Mouse (Mus musculus) thymus, adult 2 months (tissue): ENCODE measurements around the gene Ufc1. TPM values are rescaled to one million over a fixed set of nuclear protein-coding genes. Genes with fewer than 3 reads are reported as not detected.

Source experiments
- DNase-seq: peaks from one replicate; pipeline ENCODE4 v3.0.0; 2021
- H3K27ac ChIP-seq: fragments of 200-500 bp; 2 replicates; pipeline ENCODE4 v1.5.1; 2012; ENCODE audit warnings: low read length, control low read depth; ENCODE audit not compliant: control insufficient read depth, insufficient read depth
- H3K27me3 ChIP-seq: fragments of 200-500 bp; 2 replicates; pipeline ENCODE4 v1.6.1; 2012; ENCODE audit warnings: mild to moderate bottlenecking, low read length, moderate library complexity, mixed read lengths; ENCODE audit not compliant: control insufficient read depth, insufficient read depth
- H3K36me3 ChIP-seq: fragments of 200-500 bp; 2 replicates; pipeline ENCODE4 v1.6.1; 2012; ENCODE audit warnings: mild to moderate bottlenecking, low read length, moderate library complexity; ENCODE audit not compliant: control insufficient read depth, insufficient read depth
- H3K4me1 ChIP-seq: fragments of 200-500 bp; replicated peaks from 2 replicates; pipeline ENCODE4 v1.6.1; 2012; ENCODE audit warnings: low read length; ENCODE audit not compliant: control insufficient read depth, insufficient read depth
- H3K4me3 ChIP-seq: fragments of 200-500 bp; 2 replicates; pipeline ENCODE4 v1.5.1; 2012; ENCODE audit warnings: mild to moderate bottlenecking, low read length, control low read depth, moderate library complexity; ENCODE audit not compliant: control insufficient read depth, insufficient read depth
- CTCF ChIP-seq: fragments of 200-500 bp; IDR thresholded peaks from 2 replicates; pipeline ENCODE4 v1.5.1; 2012; ENCODE audit warnings: mild to moderate bottlenecking, control low read depth, low read length, moderate library complexity, borderline replicate concordance; ENCODE audit not compliant: control insufficient read depth, poor library complexity, insufficient read depth; ENCODE audit errors: extremely low read depth
- POLR2A ChIP-seq: fragments of 200-500 bp; IDR thresholded peaks from 2 replicates; pipeline ENCODE4 v1.6.1; 2012; ENCODE audit warnings: mild to moderate bottlenecking, low read length, control low read depth, moderate library complexity; ENCODE audit not compliant: control insufficient read depth, poor library complexity, insufficient read depth; ENCODE audit errors: extremely low read depth
- WGBS: fragments of 180-500 bp; shearing (Covaris S2); methylation state at CpG from one replicate; pipeline ENCODE4 v1.1.7; 2018; 5-methylcytosine and 5-hydroxymethylcytosine counted together
- polyA plus RNA-seq: library from polyadenylated mRNA; depleted of rRNA; stranded (reverse); fragments of >200 nt; gene quantifications from 2 replicates; pipeline ENCODE4 v1.2.3, GENCODE M21; 2012

Ufc1 gene
- polyA plus RNA-seq, 1 experiment, result 18.5 TPM

DNA sequence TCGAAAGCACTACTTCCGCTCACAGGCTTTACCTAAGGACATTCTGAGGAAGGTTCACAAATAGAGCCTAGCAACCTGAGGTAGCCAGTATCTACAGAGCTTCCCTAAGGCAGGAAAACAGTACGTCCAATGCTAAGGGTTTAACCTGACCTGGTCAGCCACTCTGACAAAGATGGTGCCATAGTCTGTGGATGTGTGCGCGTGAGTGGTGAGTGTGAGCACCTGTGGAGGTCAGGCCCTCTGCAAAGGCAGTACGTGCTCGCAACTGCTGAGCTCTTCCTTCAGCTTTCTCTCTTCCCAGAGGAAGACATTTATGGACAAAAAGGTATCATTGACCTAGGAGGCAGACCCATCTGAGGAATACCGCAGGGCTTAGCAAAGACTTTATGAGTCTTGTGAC is 16.4 kb downstream of the Ufc1 start:
- DNase-seq, result peak; percentile 0
- H3K4me3 ChIP-seq, result no peak overlapping the region
- WGBS, result 98% methylated on average over 8 of the region's 8 CpGs
- H3K36me3 ChIP-seq, result peaks cover 39% of the 10 kb centered on the region
- H3K27ac ChIP-seq, result no peak overlapping the region
- peaks cover 12% of the 10 kb centered on the region for H3K4me1 ChIP-seq
- H3K27me3 ChIP-seq, result no peaks in the 10 kb centered on the region
- TF ChIP-seq POLR2A (no peak), CTCF (no peak)

DNA sequence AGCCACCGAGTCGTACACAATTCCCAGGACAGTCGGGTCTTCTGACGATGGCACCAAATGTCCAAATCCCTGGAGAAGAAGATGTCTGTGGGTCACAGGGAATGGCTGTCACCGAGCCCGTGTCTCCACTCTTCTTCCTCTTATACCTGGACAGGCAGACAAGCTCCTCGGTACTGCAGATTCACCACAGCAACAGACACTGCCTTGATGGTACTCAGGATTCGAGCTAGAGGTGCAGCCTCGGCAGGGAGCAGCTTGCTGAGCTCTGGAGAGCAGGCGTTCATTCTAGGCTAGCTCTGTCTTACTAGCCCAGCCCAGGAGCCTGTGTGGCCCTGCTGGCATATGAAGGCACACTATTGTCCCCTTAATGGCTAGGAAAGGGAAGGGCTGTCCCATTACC is 17.1 kb downstream of the Ufc1 start:
- H3K36me3 ChIP-seq, result peaks cover 39% of the 10 kb centered on the region
- DNase-seq, result no peak
- WGBS, result 94% methylated on average over 10 of the region's 10 CpGs

DNA sequence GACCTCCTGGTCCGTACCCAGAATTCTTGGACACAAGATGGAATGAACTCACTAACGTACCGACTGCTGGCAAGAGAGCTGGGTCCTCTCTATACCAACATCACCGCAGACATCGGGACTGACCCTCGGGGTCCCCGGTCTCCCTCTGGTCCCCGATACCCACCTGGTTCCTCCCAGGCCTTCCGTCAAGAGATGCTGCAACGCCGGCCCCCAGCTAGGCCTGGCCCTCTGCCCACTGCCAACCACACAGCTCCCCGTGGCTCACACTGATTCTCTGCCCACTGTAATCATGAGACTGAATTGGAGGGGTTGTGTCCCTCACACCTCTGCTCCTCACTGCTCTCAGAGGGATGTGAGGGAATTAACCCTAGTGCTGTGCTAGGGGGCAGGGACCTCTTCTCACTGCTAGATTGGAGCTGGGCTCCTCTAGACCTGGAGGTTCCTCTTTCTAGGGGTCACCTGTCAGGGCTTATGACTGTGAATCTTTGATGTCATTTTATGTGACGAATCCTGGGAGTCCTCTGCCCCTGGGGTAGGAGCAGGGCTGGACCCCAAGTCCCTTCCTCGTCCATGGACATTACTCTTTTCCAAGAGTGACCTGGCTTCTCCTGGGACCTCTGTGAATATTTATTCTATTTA is 18.6 kb downstream of the Ufc1 start:
- Histone ChIP-seq H3K27ac (no peak overlapping the region), H3K36me3 (peaks cover 39% of the 10 kb centered on the region), H3K27me3 (no peaks in the 10 kb centered on the region), H3K4me1 (peaks cover 15% of the 10 kb centered on the region), H3K4me3 (no peak overlapping the region)
- TF ChIP-seq CTCF (no peak), POLR2A (no peak)
- DNase-seq, result no peak
- WGBS, result 93% methylated on average over 14 of the region's 14 CpGs

More for the DNA sequence above, 17.1 kb downstream of the Ufc1 start:
- H3K4me3 ChIP-seq, result no peak overlapping the region
- no peak overlapping the region for H3K27ac ChIP-seq
- TF ChIP-seq CTCF (no peak), POLR2A (no peak)
- H3K4me1 ChIP-seq, result peaks cover 12% of the 10 kb centered on the region
- H3K27me3 ChIP-seq, result no peaks in the 10 kb centered on the region

DNA sequence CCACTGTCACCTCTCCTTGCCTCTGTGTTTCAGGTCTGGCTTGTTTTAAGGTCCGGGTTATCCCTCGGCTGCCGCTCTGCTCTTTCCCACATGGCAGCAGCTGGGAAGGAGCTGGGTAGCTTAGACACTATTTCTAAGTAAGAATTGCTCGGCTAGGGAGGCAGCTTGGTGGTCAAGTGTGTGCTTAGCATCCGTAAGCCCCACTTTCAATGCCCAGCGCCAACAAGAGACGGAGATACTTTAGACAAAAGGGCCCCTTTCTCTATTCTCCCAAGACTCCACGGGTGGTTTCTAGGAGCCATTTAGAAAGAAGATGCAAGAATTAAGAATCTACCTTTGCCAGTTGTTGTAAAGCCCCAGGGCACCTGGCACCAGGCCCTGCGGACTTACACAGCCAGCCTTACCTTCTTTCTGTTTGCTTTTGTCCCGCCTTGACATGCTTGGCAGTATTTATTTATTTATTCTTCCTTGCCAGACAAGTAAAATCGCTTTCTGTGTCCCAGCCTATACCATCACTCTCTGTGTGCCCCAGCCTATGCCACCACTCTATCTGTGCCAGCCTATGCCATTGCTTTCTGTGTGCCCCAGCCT is 19.6 kb downstream of the Ufc1 start:
- TF ChIP-seq POLR2A, result no peak
- Histone ChIP-seq H3K36me3 (peaks cover 39% of the 10 kb centered on the region), H3K27ac (no peak overlapping the region), H3K4me3 (no peak overlapping the region), H3K4me1 (peaks cover 19% of the 10 kb centered on the region), H3K27me3 (no peaks in the 10 kb centered on the region)
- WGBS, result 92% methylated on average over 11 of the region's 11 CpGs
- DNase-seq, result no peak

DNA sequence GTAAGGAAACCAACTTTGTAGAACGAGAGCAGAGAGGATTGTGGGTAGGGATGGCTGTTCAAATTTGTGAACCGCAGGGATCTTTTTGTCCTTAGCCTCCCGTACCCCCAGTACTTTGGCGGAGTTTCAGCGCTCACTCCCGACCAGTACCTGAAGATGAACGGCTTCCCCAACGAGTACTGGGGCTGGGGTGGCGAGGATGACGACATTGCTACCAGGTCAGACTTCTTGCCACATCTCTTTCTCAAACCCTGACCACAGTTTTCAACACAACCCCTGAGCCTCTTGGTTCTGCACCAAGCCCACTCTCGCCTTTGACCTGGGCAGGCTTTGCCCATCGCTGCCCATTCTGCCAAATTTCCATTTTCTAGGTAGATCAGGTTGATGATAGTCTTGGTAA is 20.7 kb downstream of the Ufc1 start:
- no peak for DNase-seq
- H3K4me3 ChIP-seq, result no peak overlapping the region
- no peak overlapping the region for H3K27ac ChIP-seq
- peaks cover 39% of the 10 kb centered on the region for H3K36me3 ChIP-seq
- H3K27me3 ChIP-seq, result no peaks in the 10 kb centered on the region
- peaks cover 13% of the 10 kb centered on the region for H3K4me1 ChIP-seq
- WGBS, result 95% methylated on average over 12 of the region's 12 CpGs
- TF ChIP-seq CTCF, result no peak
- no peak for TF ChIP-seq POLR2A

DNA sequence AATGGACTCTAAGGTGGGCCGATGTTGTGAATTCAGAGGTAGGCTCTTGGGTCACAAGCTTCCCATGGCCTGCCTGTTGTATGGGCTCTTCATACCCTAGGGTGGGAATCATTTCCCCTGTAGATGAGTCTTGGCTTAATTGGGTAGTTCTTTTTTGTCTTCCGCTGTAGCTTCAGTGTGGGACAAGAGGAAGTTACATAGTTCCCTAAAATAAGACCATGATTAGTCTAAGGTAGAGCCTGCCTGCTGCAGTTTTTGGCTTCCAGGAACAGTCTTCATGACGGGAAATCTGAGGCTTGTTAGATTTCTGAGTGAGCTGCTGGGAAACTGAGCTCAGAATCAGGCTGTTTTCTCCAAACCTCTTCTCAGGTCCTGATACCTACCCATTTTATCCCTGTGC is 22.7 kb downstream of the Ufc1 start:
- H3K36me3 ChIP-seq, result peaks cover 33% of the 10 kb centered on the region
- no peak for DNase-seq
- H3K27me3 ChIP-seq, result no peaks in the 10 kb centered on the region
- no peak for TF ChIP-seq CTCF
- TF ChIP-seq POLR2A, result no peak
- H3K4me1 ChIP-seq, result peaks cover 13% of the 10 kb centered on the region
- WGBS, result 59% methylated on average over 3 of the region's 3 CpGs
- no peak overlapping the region for H3K27ac ChIP-seq
- no peak overlapping the region for H3K4me3 ChIP-seq

DNA sequence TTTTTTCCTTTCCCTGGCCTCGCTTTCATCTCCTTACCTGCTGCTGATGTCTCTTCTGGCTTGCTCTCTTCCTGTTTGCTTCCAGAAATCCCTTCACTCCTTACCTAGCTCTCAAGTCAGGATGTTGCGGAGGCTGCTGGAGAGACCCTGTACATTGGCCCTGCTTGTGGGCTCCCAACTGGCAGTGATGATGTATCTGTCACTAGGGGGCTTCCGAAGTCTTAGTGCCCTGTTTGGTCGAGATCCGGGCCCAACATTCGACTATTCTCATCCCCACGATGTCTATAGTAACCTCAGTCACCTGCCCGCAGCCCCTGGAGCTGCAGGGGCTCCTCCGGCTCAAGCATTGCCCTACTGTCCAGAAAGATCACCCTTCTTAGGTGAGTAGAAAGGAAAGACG is 23.2 kb downstream of the Ufc1 start:
- WGBS, result 50% methylated on average over 10 of the region's 10 CpGs
- DNase-seq, result no peak
- TF ChIP-seq CTCF (no peak), POLR2A (no peak)
- peaks cover 13% of the 10 kb centered on the region for H3K4me1 ChIP-seq
- no peak overlapping the region for H3K4me3 ChIP-seq
- peaks cover 29% of the 10 kb centered on the region for H3K36me3 ChIP-seq
- H3K27ac ChIP-seq, result no peak overlapping the region
- H3K27me3 ChIP-seq, result no peaks in the 10 kb centered on the region
